Mouse (Mus musculus) lung, postnatal 4 days (tissue): ENCODE measurements around the gene Ypel2.

Experiments used
- DNase-seq, 2 experiments: peaks; one replicate each; pipeline ENCODE4 v3.0.0; 2021

Gene Ypel2

GRCm38 (mm10) chr11:86925085-86925638 is 68.3 kb downstream of the Ypel2 start:
- no peak for DNase-seq

- no peak for DNase-seq
Observed at GRCm38 (mm10) chr11:86924629-86925028, 68.9 kb downstream of the Ypel2 start.

DNA sequence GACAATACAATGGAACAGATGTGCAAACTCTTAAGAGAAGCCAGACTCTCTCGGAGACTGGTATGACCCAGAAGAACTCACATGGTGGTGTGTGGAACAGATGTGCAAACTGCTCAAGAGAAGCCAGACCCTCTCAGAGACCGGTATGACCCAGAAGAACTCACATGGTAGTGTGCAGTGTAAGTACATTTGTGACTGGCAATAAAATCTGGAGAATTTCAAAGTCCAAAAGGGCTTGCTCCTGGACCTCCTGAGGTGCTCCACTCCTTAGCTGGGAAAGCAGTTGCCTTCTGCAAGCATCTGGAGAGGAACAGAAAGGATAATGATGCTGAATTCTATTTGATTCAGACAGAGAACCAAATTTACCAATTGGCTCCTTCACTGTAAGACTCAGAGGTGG is 69.9 kb downstream of the Ypel2 start:
- DNase-seq: no peak

GRCm38 (mm10) chr11:86922029-86922428 is 71.5 kb downstream of the Ypel2 start:
- no peak for DNase-seq

GRCm38 (mm10) chr11:86921335-86921734 is 72.2 kb downstream of the Ypel2 start:
- no peak for DNase-seq

DNA sequence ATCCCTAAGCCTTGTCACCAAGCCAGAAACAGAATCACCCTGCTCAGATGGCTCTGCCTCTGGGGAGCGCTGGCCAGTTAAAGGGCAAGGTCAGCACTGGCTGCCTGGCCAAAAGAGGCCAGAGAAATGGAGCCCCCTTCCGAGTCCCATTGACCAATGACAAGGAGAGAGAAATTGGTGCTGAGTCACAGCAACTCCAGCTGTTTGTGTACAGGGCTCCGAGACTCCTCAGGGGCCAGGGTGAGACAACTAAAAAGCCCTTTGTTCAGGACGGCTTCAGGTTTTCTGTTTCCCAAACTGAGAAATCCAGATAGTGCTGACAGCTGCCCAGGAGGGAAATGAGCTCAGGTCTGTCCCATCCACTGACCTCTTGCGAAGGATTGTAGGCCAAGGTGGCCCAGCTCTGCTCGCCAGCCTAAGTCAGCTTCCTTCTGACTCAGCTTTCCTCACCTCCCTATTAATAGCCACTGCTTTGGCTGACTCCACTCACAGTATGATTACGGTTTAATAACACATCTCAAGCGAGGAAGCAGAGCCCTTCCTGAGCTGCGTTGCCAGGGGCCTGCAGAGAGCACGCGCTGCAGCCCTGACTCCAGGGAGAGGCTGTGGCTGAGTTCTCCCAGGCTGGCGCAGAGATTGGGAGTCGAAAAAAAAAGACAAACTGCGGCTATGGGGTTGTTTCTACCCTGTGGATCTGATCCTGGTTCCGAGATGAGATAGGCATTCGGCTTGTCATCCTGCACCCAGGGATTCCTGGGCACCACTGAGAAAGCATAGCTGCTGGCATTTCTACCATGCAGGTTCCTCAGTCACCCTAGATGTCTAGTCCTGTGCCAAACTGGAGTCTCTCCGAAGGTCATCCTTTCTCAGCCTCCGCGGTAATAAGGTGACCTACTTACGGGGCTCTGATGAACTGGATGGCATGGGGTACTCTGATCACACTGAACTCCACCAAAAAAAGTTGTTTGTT is 73.1 kb downstream of the Ypel2 start:
- DNase-seq: peak; percentile 22 to 50

- DNase-seq: no peak
Observed at GRCm38 (mm10) chr11:86919468-86919867, 74.0 kb downstream of the Ypel2 start.

DNA sequence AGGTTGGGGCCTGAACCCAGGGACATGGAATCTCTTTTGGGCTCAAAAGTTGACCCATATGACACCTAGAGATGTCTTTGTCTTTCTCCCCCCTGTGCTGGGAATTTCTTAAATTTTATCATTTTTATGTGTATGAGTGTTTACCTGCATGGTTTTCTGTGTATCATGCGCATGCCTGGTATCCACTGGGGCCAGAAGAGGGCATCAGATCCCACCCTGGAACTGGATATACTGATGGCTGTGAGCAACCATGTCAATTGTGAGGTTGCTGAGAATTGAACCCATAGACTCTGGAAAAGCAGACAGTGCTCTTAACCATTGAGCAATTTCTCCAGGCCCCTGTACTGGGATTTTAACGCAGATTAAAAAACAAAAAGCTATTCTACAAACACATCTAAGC is 76.0 kb downstream of the Ypel2 start:
- DNase-seq: no peak

DNA sequence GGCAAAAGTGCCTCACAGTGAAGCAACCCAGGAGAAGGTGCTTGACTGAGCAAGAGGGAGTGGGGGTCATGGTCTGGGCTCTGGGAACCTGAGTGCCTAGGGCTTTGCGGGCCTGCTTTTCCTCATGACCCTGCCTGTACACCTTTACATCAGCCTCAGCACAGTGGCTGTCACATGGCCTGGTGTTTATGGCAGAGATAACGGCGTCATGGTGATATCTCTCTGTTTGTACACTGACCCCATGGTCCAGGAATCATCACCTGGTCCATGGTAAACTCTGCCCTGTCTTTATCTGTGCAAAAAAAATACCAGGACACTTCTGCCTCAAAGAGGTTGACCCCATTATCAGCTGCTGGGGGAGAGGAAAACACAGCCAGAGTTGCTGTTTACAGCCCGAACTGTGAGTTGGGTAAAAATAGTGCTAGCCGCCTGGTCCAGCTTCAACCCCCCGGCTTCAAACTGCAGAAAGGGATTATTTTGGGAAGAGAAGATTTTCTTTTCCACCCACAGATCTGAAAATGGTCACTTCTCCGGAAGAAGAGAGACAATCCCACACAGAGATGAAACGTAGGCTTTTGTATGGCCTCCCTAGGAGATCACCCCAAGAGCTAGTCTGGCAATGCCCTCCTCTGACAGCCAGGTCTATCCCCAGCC is 76.8 kb downstream of the Ypel2 start:
- DNase-seq: no peak

DNA sequence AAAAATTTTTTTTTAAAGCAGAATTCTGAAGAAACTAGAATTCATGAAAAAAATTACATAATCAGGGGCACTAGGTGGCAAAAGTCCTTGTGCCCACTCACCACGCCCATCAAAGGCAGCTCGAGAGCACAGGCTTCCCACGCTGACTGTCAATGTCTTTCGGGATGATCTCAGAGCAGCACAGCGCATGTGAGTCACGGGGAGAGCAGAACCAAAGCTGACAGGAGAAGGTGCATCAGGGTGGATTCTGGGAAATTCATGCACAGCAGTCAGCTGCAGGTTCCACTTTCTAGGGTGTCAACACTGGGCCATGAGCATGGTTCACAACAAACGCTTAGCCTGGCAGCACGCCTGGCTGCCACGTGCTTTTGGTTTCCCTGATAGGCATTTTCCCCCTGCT is 79.2 kb downstream of the Ypel2 start:
- no peak for DNase-seq

GRCm38 (mm10) chr11:86910244-86910643 is 83.3 kb downstream of the Ypel2 start:
- no peak for DNase-seq

DNA sequence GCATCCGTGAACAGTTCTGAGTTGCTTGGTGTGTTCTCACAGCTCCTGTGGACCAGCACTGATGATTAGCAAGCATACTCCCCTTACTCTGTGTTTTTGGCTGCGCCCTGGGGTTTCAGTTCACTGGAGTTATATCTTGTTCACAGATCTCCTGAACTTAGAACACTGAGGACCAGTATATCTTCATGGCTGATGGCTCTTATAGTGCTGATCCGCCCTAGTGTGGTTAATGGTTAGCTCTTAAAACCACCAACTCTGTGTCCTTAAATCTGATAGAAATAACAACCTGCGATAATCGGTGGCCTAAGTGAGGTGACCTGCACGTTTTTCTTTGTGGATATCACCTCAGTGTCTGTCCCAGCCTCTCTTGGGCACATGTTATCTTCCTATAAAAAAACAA is 84.5 kb downstream of the Ypel2 start:
- DNase-seq: no peak

DNA sequence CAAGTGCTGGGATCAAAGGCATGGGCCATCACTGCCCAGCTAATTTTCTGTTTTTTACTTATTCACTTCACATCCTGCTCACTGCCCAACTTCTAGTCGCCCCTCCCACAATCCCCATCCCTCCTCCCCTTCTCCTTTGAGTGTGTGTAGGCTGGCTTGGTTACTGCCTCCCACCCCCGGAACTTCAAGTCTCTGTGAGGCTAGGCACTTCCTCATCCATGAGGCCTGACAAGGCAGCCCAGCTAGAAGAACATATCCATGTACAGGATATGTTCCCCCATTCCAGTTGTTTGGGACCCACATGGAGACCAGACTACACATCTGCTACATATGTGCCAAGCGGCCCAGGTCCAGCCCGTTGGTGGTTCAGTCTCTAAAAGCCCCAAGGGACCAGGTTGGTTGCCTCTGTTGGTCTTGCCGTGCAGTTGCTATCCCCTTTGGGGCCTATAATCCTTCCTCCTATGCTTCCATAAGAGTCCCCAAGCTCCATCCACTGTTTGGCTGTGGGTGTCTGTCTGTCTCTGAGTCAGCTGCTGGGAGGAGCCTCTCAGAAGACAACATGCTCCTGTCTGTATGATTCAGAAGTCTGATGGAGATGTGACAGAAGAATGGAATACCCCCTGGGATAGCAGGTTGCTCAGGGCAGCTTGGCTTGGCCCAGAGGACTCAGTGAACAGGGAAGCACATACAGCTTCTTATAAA is 85.5 kb downstream of the Ypel2 start:
- DNase-seq: no peak

DNA sequence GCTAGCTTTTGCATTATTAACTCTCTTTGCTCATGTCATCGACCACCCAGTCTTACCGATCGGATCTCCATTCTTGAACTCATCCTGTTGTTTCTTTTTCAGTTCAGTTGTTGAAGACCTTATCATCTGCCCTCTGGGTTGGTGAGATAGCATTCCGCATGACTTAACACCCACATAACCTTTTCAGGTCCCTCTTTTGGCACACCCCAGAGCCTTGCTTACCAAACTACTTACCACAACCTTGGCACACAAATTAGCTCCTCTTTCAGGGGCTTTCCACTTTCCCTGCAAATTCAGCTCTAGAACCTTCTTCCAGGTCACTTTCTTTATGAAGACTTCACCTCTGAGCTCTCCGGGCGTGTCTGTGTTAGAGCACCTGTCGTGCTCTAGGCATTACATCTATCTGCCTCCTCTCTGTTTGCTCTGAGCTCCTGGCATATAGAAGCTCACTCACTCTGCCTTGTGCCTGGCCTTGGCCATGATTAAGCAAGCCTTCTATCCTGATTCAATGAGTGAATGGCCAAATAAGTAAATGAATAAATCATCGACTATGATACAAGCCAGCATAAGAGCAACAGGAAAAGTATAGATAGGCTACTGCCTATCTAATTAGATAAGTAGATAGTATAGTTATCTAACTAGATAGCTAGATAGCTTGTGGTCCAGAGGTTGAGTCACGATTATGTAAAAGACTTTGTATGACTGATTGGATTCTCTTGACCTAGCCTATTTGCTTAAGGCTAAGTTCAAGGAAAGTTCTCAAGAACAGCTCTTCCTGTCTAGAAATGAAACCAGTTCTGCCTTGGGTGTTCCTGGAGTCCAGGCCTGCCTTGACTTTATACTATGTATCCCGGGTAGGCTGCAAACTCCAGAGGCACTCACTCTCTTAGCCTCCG is 86.5 kb downstream of the Ypel2 start:
- no peak for DNase-seq

DNA sequence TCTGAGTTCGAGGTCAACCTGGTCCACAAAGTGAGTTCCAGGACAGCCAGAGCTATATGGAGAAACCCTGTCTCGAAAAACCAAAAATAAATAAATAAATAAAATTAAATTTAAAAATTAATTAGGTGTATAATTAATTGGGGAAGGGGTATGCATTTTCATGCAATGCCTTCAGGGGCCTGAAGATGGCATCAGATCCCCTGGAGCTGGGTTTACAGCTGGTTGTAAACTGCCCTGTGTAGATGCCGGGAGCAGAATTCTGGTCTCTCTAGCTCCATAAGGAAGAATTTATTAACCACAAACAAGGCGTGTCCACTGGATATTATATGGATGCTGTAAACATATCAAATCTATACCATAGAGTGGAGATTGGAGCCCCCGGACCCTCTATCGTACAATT is 87.2 kb downstream of the Ypel2 start:
- no peak for DNase-seq

GRCm38 (mm10) chr11:86905261-86905660 is 88.2 kb downstream of the Ypel2 start:
- DNase-seq: no peak

GRCm38 (mm10) chr11:86904706-86905105 is 88.8 kb downstream of the Ypel2 start:
- DNase-seq: no peak

DNA sequence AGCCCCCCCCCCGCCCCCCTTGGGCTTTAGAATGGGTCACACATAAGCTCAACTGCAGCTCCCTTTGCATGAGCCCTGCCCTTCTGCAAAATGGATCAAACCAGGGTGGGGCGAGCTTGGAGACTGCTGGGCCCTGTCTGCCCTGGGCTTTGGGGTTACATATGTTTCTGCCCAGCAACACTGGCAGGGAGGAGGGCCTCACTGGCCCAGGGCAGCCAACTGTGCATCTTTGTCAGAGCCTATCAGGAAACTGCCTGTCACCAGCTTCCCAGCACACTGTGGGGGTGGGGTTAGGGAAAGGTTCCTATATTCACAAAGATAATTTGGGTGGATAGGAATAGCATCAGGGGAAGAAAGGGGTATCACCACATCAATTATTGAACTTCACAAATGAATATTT is 95.1 kb downstream of the Ypel2 start:
- DNase-seq: peak in 1 of 2 experiments; percentile 37

GRCm38 (mm10) chr11:86895567-86895966 is 97.9 kb downstream of the Ypel2 start:
- DNase-seq: no peak

- no peak for DNase-seq
Observed at GRCm38 (mm10) chr11:86895156-86895555, 98.4 kb downstream of the Ypel2 start.

DNA sequence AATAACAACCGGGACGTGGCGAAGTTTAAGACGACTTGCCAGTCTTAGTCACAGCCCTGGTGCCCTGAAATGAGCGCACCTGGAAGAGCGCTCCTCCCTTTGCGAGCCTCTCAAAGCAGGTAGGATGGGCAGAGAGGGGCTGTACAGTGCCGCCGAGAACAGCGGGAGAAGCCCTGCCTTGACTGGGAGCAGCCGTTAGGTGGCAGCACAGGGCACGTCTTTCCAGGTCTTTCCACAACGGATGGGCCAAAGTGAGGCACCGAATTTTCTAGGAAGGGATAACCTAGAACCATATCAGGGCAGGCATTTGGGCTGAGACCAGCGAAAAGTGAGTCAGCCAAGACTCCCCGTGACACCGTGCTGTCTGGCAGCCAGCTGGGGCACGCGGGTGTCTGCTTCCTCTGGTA is 99.3 kb downstream of the Ypel2 start:
- peak; percentile 80 to 87 for DNase-seq

DNA sequence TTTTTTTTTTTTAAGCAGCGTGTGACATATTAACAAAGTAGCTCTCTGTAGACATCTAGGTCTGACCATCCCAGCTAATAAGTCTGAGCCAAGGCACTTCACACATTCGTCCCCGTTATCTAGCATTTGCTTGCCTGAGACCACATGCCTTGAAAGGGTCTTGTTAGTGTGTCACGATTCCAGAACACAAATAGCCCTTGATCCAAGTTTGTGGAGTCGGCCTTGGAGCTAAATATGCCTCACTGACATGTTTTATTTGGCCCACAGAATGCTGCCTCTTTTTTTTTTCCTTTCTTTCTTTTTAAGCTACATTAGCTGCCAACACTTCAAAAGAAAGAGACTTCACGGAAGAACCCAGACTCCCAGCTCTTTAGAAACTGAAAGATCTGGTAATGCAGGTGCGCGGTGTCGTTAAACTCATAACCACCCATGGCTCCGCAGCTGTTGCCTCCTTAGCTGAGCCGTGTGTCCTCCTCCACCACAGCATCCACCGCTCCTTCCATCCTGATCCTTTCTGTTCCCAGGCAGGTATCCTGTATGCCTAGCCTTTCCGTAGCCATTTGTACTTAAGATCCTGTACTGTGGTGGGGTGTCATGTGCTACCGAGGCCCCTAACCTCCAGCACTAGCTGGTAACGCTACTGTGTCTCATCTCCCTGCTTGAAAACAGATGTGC is 100.4 kb downstream of the Ypel2 start:
- DNase-seq: no peak
